Mouse (Mus musculus) forebrain, embryonic 12.5 days (tissue): Measurements from ENCODE around the gene Gfra4. TPM values are rescaled to one million over a fixed set of nuclear protein-coding genes. Genes with fewer than 3 reads are reported as not detected.
A peak's percentile ranks its signal among the peaks of the same experiment; 100 is the strongest.
"Not testable (repeated sequence)": the region's sequence is repeated elsewhere in the genome, so short reads cannot be mapped to it uniquely, and the experiment has no call there.

Experiments
- ATAC-seq: fragments of 200-750 bp; cut with Nextera tagmentation; 2 replicates; pipeline ENCODE4 v1.8.0; 2017; ENCODE audit warnings: moderate TSS enrichment; ENCODE audit not compliant: low FRiP score
- H3K27ac ChIP-seq: fragments of 300-500 bp; sonication (generic); 2 replicates; pipeline ENCODE4 v1.5.1; 2016; ENCODE audit warnings: mild to moderate bottlenecking
- H3K27me3 ChIP-seq: fragments of 300-500 bp; sonication (generic); 2 replicates; pipeline ENCODE4 v1.6.1; 2016; ENCODE audit warnings: mild to moderate bottlenecking
- H3K36me3 ChIP-seq: fragments of 300-500 bp; sonication (generic); replicated peaks from 2 replicates; pipeline ENCODE4 v1.6.1; 2016; ENCODE audit warnings: mild to moderate bottlenecking
- H3K4me1 ChIP-seq: fragments of 300-500 bp; sonication (generic); 2 replicates; pipeline ENCODE4 v1.6.1; 2016
- H3K4me2 ChIP-seq: fragments of 300-500 bp; sonication (generic); 2 replicates; pipeline ENCODE4 v1.6.1; 2016; ENCODE audit warnings: mild to moderate bottlenecking, moderate library complexity
- H3K4me3 ChIP-seq: fragments of 300-500 bp; sonication (generic); replicated peaks from 2 replicates; pipeline ENCODE4 v1.5.1; 2016; ENCODE audit warnings: mild to moderate bottlenecking
- H3K9ac ChIP-seq: fragments of 300-500 bp; sonication (generic); 2 replicates; pipeline ENCODE4 v1.6.1; 2016; ENCODE audit warnings: mild to moderate bottlenecking
- H3K9me3 ChIP-seq: fragments of 300-500 bp; sonication (generic); 2 replicates; pipeline ENCODE4 v1.6.1; 2016
- WGBS: fragments of 180-500 bp; shearing (Covaris S2); methylation state at CpG from one replicate; pipeline ENCODE4 v1.1.7; 2016; 5-methylcytosine and 5-hydroxymethylcytosine counted together
- polyA plus RNA-seq: library from polyadenylated mRNA; unstranded; fragments of >200 nt; fragmentation: Nextera tagmentation; extraction: Ambion mirVana; gene quantifications from 2 replicates; pipeline ENCODE4 v1.2.1, GENCODE M21; 2016

Gfra4 gene
- polyA plus RNA-seq, 1 experiment from 2014 or later, result 7.6 TPM

DNA sequence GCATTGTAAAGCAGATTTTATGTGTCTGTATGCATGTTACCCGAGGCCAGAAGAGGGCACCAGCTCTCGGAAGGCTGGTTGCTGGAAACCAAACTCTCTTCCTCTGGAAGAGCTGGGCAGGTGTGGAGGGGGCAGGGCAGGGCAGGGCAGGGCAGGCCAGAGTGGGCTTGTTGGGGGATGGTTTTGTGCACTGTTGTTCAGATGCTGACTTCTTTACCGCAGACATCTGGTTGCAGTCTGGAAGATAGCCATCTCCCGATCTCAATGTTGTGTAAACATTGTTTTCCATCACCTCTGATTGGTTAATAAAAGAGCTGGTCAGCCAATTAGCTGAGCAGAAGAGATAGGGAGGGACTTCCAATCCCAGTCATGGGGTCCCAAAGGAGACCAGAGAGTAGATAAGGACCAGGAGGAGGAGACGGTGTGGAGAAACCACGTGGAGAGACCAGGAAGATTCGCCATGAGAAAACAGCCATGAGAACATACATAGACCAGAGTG, 1.5 kb upstream of the Gfra4 start:
- no peak for ATAC-seq
- peaks cover 48% of the 10 kb centered on the region for H3K27me3 ChIP-seq
- no peak overlapping the region for H3K9ac ChIP-seq
- no peak overlapping the region for H3K27ac ChIP-seq
- no peaks in the 10 kb centered on the region for H3K9me3 ChIP-seq
- H3K4me3 ChIP-seq, result peak overlapping the region; percentile 19; the same call in 1 of the 2 replicates
- H3K4me2 ChIP-seq, result peak overlapping the region; percentile 30
- no peaks in the 10 kb centered on the region for H3K36me3 ChIP-seq
- peaks cover 19% of the 10 kb centered on the region for H3K4me1 ChIP-seq
- WGBS, result 13% methylated on average over 7 of the region's 7 CpGs

DNA sequence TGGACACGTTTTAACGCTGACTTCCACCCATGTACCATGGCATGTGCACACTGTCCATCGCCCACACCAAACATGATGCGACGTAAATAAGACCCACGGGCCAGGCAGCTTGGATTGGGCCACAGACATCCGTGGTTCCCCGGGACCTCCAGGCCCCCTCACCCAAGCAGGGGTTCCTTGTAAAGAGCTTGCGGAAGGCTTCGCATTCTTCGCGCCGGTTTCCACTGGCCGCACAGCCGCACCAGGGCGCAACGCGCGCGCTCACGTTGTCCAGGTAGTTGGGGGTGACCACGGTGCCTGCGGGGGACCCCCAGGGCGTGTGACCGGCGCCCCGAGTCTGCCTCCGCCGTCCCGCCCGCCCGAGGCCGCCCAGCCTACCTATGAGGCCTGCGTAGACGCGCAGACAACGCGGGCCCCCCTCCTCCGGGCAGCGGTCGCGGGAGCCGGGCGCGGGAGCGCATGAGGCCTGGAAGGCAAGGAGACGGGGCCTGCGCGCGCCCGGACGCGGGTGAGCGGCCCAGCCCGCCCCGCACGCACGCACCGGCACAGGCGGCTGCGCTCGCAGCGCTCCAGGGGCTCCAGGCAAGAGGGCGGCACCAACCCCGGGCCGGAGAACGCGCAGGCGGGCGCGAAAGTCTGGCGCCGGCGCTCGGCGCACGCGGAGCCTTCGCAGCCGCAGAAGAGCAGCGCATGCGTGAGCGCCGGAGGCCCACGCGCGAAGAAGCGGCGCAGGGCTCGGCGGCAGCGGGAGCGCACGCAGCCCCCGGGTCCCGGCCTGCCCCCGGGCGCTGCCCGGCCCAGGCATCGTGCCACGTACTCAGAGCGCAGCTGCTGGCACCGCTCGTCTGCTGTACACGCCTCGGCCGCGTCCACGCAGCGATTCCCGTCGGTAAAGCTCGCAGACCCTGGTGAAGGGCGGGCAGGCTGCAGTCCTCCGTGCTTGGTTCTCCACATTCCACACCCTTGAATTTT, 1.7 kb downstream of the Gfra4 start:
- peak; percentile 79 for ATAC-seq
- H3K27ac ChIP-seq, result no peak overlapping the region
- no peaks in the 10 kb centered on the region for H3K36me3 ChIP-seq
- H3K27me3 ChIP-seq, result peaks cover 60% of the 10 kb centered on the region
- peak overlapping the region; percentile 87 for H3K4me2 ChIP-seq
- H3K4me3 ChIP-seq, result peak overlapping the region; percentile 57
- no peaks in the 10 kb centered on the region for H3K9me3 ChIP-seq
- H3K9ac ChIP-seq, result peak overlapping the region; percentile 60
- peaks cover 19% of the 10 kb centered on the region for H3K4me1 ChIP-seq
- 3% methylated on average over 113 of the region's 115 CpGs for WGBS

- H3K27me3 ChIP-seq, result peaks cover 53% of the 10 kb centered on the region
- 86% methylated on average over 5 of the region's 5 CpGs for WGBS
- no peak overlapping the region for H3K9ac ChIP-seq
Measured at GRCm38 (mm10) chr2:131038675-131039074, 4.2 kb downstream of the Gfra4 start.

DNA sequence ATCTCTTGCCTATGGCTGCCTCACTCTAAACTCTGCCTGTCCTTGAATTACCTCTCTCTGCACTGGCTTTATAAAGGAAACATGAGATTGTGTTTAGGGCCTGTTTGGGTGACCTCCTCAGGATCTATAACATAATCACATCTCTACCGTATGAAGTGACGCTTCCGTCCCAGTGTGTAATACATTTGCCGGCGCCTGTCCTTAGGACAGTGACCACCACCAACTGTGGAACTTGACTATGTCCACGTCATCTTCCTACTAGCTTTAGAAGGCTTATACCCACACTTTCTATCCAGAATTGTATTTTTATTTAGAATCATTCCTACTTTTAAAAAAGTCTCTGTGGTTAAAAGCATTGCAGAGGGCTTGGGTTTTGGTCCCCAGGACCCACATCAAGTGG, 4.7 kb downstream of the Gfra4 start:
- no peak for ATAC-seq
- 94% methylated on average over 6 of the region's 6 CpGs for WGBS
- no peak overlapping the region for H3K4me3 ChIP-seq
- H3K4me1 ChIP-seq, result peaks cover 15% of the 10 kb centered on the region
- no peaks in the 10 kb centered on the region for H3K36me3 ChIP-seq
- no peaks in the 10 kb centered on the region for H3K9me3 ChIP-seq
- H3K27me3 ChIP-seq, result peaks cover 49% of the 10 kb centered on the region
- H3K27ac ChIP-seq, result no peak overlapping the region
- H3K4me2 ChIP-seq, result no peak overlapping the region
- H3K9ac ChIP-seq, result no peak overlapping the region

More at GRCm38 (mm10) chr2:131038675-131039074, 4.2 kb downstream of the Gfra4 start:
- Histone ChIP-seq H3K36me3 (no peaks in the 10 kb centered on the region), H3K4me2 (no peak overlapping the region), H3K27ac (no peak overlapping the region), H3K9me3 (no peaks in the 10 kb centered on the region), H3K4me3 (no peak overlapping the region), H3K4me1 (peaks cover 15% of the 10 kb centered on the region)
- no peak for ATAC-seq

- H3K36me3 ChIP-seq, result no peaks in the 10 kb centered on the region
- no peak overlapping the region for H3K27ac ChIP-seq
- no peak for ATAC-seq
- H3K9me3 ChIP-seq, result no peaks in the 10 kb centered on the region
- WGBS, result 74% methylated on average over 17 of the region's 17 CpGs
- H3K9ac ChIP-seq, result no peak overlapping the region
- peaks cover 15% of the 10 kb centered on the region for H3K4me1 ChIP-seq
- peaks cover 41% of the 10 kb centered on the region for H3K27me3 ChIP-seq
- H3K4me3 ChIP-seq, result no peak overlapping the region
- H3K4me2 ChIP-seq, result no peak overlapping the region
Measured at GRCm38 (mm10) chr2:131037226-131037990, 5.5 kb downstream of the Gfra4 start.

DNA sequence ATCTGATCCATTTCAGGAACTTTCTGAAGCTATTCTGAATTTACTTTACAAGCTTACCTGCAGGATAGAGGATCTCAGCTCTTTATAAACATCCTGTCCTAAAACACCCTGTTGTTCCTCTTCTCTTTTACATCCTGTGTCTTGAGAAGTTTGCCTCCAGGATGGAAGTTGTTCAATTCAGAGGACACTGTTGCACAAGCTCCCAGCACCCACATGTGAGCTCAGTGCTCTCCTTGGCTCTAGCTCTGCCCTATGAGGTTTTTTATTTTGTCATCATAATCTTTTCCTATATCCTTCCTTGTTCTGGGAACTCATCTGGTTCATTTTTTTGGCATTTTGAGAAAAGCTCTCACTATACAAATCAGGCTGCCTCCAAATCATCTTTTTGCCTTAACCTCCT, 6.1 kb downstream of the Gfra4 start:
- ATAC-seq, result no peak
- Histone ChIP-seq H3K4me3 (no peak overlapping the region), H3K9ac (no peak overlapping the region), H3K36me3 (no peaks in the 10 kb centered on the region), H3K4me2 (no peak overlapping the region), H3K4me1 (peaks cover 15% of the 10 kb centered on the region), H3K9me3 (no peaks in the 10 kb centered on the region), H3K27ac (no peak overlapping the region), H3K27me3 (peaks cover 35% of the 10 kb centered on the region)

DNA sequence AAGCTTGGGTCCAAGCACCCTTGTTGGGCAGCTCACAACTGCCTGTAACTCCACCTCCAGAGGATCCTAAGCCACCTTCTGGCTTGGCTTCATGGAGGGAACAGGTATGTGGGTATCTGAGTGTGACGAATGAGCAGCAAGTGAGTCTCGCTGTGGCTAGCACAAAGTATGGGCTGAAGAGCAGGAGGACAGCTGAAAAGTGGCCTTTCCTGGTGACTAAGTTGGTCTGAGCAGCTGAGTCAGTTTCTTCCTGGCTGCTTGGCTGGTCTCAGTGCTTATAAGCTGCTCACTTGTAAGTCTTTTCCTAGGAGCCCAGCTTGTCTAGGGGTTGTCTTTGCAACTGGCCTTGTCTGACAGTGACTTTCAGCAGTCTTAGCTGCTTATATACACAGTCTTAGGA, 6.5 kb downstream of the Gfra4 start:
- Histone ChIP-seq H3K4me1 (peaks cover 11% of the 10 kb centered on the region), H3K27ac (no peak overlapping the region)
- ATAC-seq, result no peak

DNA sequence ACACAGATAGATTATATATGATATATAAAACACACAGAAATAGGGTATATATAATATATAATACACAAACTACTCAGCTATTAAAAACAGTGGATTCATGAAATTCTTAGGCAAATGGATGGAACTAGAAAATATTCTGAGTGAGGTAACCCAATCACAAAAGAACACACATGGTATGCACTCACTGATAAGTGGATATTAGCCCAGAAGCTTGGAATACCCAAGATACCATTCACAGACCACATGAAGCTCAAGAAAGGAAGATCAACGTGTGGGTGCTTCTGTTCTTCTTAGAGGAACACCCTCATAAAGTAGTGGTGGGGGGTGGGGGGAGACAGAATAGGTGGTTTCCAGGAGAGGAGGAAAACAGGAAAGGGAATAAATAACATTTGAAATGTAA, 11.5 kb downstream of the Gfra4 start:
- H3K36me3 ChIP-seq, result peaks cover 10% of the 10 kb centered on the region
- H3K4me2 ChIP-seq, H3K27ac ChIP-seq, ATAC-seq, H3K27me3 ChIP-seq, H3K9me3 ChIP-seq, H3K9ac ChIP-seq, H3K4me1 ChIP-seq, H3K4me3 ChIP-seq: not testable (repeated sequence)
- WGBS, result 79% methylated on average over 1 of the region's 1 CpGs

More for the DNA sequence above, 6.5 kb downstream of the Gfra4 start:
- Histone ChIP-seq H3K4me3 (no peak overlapping the region), H3K9ac (no peak overlapping the region), H3K4me2 (no peak overlapping the region), H3K9me3 (no peaks in the 10 kb centered on the region), H3K36me3 (no peaks in the 10 kb centered on the region), H3K27me3 (peaks cover 31% of the 10 kb centered on the region)
- 97% methylated on average over 2 of the region's 2 CpGs for WGBS

DNA sequence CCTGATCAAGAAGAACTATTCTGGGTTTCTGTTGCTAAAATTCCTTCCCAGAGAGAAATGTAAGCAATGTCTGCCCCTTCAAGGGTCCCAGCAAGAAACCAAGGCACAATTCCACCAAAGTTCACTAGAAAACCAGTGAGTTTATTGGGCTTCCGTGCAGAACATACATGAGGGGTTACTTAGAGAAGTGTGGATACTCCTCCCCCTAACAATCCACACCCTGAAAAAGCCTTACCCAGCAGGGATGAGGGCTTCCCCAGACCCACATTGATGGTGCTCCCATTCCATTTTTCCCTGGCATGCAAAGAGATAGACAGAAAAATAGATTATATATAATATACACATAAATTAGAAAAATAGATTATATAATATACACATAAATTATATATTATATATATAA, 11.9 kb downstream of the Gfra4 start:
- H3K27me3 ChIP-seq, result no peaks in the 10 kb centered on the region
- H3K36me3 ChIP-seq, result peaks cover 14% of the 10 kb centered on the region
- H3K9me3 ChIP-seq, result no peaks in the 10 kb centered on the region
- no peak overlapping the region for H3K9ac ChIP-seq
- no peaks in the 10 kb centered on the region for H3K4me1 ChIP-seq
- 89% methylated on average over 1 of the region's 1 CpGs for WGBS
- no peak overlapping the region for H3K4me2 ChIP-seq
- ATAC-seq, result no peak
- H3K4me3 ChIP-seq, result no peak overlapping the region
- H3K27ac ChIP-seq, result no peak overlapping the region

DNA sequence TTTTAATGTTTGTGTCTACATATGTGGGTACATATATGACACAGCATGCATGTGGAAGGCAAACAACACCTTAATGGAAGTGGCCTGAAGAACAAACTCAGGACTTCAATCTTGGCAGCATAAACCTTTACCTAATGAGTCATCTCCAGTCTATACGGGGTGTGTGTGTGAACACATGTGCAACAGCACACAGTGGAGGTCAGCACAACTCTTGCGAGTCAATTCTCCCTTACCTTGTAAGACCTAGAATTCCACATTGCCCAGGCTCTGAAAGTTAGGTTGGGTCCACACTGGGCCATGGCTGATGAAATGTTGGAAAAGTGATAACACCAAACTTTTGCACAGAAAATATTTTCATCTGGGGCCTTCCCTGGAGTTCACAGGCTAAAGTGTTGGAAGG, 12.3 kb downstream of the Gfra4 start:
- H3K36me3 ChIP-seq, result peaks cover 19% of the 10 kb centered on the region
- no peak overlapping the region for H3K4me3 ChIP-seq
- H3K9me3 ChIP-seq, result no peaks in the 10 kb centered on the region
- 93% methylated on average over 2 of the region's 2 CpGs for WGBS
- H3K27ac ChIP-seq, result no peak overlapping the region
- H3K27me3 ChIP-seq, result no peaks in the 10 kb centered on the region
- no peaks in the 10 kb centered on the region for H3K4me1 ChIP-seq
- ATAC-seq, result no peak
- no peak overlapping the region for H3K4me2 ChIP-seq
- no peak overlapping the region for H3K9ac ChIP-seq

DNA sequence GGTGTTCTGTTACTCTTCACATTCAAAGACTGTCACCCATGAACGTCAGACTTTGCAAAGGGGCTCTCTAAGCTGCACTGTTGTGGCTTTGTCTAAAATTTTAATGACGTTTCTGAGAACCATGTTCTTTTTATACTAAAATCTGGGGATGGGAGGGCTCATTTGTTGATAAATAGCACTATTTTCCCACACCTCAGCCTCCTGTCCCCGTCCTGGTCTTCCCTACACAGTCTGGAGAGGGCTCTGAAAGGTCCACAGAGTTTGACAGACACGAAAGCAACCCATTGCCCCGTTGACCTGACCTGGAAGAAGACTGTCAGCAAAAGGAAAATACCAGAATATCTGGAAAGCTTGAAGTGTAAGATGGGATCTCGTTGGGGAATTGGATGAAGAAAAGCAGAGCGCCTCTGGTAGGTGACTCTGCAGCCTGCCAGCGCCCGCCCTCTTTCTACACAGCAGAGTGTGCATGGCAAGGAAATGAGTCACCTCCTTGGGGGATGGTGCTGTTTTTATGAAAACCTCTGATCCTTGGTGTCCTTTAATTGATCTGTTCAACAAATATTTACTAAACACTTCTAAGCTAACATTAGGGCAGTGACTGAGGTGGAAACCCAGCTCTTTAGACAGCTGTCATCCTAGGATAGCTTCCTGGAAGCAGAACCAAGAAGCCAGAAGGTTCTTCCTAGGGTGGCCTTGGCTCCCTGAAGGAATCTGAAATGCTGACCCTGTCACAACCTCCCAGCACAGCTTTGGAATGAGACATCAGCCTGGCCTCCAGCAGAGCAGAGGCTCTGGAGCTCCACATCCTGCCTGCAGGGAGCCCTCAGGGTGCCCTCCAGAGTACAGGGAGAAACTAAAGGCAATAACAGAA, 13.6 kb downstream of the Gfra4 start:
- ATAC-seq, result no peak
- Histone ChIP-seq H3K9me3 (no peaks in the 10 kb centered on the region), H3K4me1 (no peaks in the 10 kb centered on the region), H3K27ac (no peak overlapping the region), H3K27me3 (no peaks in the 10 kb centered on the region), H3K4me2 (no peak overlapping the region), H3K36me3 (peaks cover 22% of the 10 kb centered on the region), H3K9ac (no peak overlapping the region), H3K4me3 (no peak overlapping the region)
- WGBS, result 73% methylated on average over 9 of the region's 9 CpGs

DNA sequence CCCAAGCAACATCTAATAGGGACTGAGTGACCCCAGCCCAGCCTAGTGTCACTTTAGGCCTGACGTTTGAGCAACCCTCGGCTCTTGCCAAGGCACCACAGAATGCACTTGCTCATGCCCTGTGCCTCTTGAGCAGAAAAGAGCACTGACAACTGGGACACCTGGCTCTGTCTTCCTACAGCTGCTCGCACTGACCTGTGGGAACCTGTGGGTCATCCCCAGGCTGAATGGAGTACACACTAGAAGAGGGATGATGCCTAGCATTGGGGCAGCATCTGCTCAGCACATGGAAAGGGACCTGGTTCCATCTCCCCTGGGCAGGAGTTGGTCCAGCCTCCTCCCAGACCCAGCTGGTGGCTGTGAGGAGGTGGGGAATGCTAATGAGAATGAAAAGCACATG, 15.9 kb downstream of the Gfra4 start:
- Histone ChIP-seq H3K4me2 (no peak overlapping the region), H3K36me3 (peaks cover 40% of the 10 kb centered on the region), H3K9ac (no peak overlapping the region), H3K9me3 (no peaks in the 10 kb centered on the region), H3K27me3 (no peaks in the 10 kb centered on the region), H3K27ac (no peak overlapping the region), H3K4me1 (no peaks in the 10 kb centered on the region), H3K4me3 (no peak overlapping the region)
- no peak for ATAC-seq
- 82% methylated on average over 3 of the region's 3 CpGs for WGBS
